Mouse (Mus musculus): ENCODE results near the gene Bak1.

- TF ChIP-seq REST (IDR thresholded peaks at IDR 0.05; ENCODE audit: insufficient read depth, insufficient read length): no peak
- no peak for TF ChIP-seq POLR2A (IDR thresholded peaks at IDR 0.05; ENCODE audit: insufficient read length, low read depth)
- TF ChIP-seq MYOG (IDR thresholded peaks at IDR 0.05; ENCODE audit: control insufficient read depth in 1 of 3, insufficient read depth in 1 of 3, insufficient read length in 2 of 3, low read depth in 2 of 3): no peak
- no peak for TF ChIP-seq MAX (IDR thresholded peaks at IDR 0.05; ENCODE audit: low read depth)
- no peak for TF ChIP-seq USF1 (IDR thresholded peaks at IDR 0.05; ENCODE audit: low read depth)
- no peak for TF ChIP-seq TCF12 (IDR thresholded peaks at IDR 0.05; ENCODE audit: insufficient read depth, poor library complexity, severe bottlenecking)
- no peak for TF ChIP-seq SRF (IDR thresholded peaks at IDR 0.05; ENCODE audit: control insufficient read depth, insufficient read length, low read depth)
- TF ChIP-seq CEBPB (IDR thresholded peaks at IDR 0.05; ENCODE audit: insufficient read depth, poor library complexity, severe bottlenecking): no peak
- TF ChIP-seq E2F4 (IDR thresholded peaks at IDR 0.05; ENCODE audit: insufficient read depth): no peak
- no peak for TF ChIP-seq POLR2AphosphoS2 (IDR thresholded peaks at IDR 0.05; ENCODE audit: insufficient read length, low read depth)
- TF ChIP-seq MYOD1 (IDR thresholded peaks at IDR 0.05; ENCODE audit: control insufficient read depth in 1 of 3, insufficient read length in 2 of 3, low read depth in 2 of 3): no peak
- TF ChIP-seq TCF3 (IDR thresholded peaks at IDR 0.05; ENCODE audit: insufficient read length, low read depth): no peak
These were observed 32.9 kb upstream of the Bak1 start for GRCm38 (mm10) chr17:27061727-27062126.

Data from myocyte (in vitro differentiated cells).